Mouse (Mus musculus): ENCODE data around the gene Naa40.

GRCm38 (mm10) chr19:7261476-7261875, 20.5 kb upstream of the Naa40 start:
- TF ChIP-seq CTCF (IDR thresholded peaks at IDR 0.05; ENCODE audit: low read depth) (no peak), EP300 (IDR thresholded peaks at IDR 0.05; ENCODE audit: low read depth) (no peak)
